Mouse (Mus musculus) brain, adult 2 months (tissue): ENCODE measurements around the gene Mogat2.

Experiments used
- DNase-seq: peaks from one replicate; pipeline ENCODE4 v3.0.0; 2011; ENCODE audit warnings: low read depth, low spot score

Gene Mogat2

DNA sequence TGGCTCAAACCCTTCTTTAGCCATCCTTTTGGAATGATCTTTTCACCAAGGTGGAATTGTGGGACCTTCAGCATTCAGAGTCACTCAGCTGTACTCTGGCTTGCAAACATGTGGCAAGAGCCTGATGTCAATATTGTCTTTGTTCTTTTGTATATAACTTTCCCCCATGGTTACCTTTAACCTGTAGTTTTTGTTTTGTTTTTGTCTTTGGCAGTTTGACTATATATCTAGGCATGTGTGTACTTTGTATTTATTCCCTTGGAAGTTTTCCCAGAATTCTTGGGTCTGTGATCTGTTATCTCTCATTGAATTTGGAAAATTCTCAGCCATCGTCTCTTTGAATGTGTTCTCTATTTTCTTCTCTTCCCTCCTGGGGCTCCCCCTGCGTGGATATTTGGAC lies 43.9 kb downstream of the Mogat2 start:
- DNase-seq, result no peak

DNA sequence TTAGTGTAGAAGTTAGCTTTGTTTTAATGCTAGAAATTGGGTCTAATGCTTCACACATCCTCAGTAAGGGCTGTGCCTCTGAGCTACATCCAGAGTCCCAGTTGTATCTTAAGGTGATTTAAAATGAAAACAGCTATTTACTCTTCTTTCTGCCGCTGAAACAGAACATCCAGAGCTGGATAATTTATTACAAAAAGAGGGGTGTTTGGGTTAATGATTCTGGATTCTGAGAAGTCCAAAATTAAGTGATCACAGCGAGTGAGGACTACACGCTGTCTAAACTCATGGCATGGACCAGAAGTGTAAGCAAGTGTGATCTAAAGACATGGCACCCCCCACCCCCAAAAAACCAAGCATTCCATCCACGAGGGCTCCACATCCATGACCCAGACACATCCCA lies 44.5 kb downstream of the Mogat2 start:
- DNase-seq, result no peak

DNA sequence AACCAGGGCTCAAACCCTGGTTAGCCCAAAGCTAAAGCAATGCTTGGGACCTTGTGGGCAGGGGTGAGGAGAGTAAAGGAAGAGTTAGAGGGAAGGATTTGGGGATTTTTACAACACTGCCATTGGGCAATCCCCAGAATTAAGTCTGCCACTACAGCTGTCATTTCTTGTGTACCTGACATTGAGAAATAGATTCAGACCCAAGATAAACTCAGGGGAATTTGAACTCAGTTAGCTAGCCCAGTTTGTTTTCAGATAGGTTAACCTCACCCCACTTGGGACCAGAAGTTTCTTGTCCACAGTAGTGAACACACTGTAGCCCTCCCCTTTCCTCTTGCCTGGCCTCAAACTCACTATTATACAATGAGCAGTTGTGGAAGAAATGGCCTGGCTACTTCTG lies 47.0 kb downstream of the Mogat2 start:
- DNase-seq, result no peak

DNA sequence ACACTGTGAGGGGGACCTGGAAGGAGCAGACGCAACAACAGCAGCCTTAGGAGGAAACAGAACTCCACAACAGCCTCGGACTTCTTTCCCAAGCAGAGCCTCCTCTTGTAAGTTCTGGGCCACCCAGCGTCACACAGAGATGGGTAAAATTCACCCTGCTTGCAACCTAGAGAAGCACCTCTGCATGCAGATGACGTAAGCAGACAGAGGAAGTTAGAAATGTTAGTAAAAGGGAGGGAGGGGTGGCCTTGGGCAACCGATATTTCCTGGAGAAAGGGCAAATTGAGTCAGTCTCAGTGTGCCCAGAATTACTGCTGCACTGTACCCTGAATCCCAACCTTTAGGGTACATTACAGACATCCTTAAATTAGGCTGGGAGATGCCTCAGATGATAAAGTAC lies 48.5 kb downstream of the Mogat2 start:
- no peak for DNase-seq

GRCm38 (mm10) chr7:99188630-99189029 lies 49.8 kb downstream of the Mogat2 start:
- no peak for DNase-seq

GRCm38 (mm10) chr7:99187451-99187850 lies 51.0 kb downstream of the Mogat2 start:
- DNase-seq, result no peak

- no peak for DNase-seq
These were observed 53.0 kb downstream of the Mogat2 start for GRCm38 (mm10) chr7:99185405-99185804.

GRCm38 (mm10) chr7:99183751-99184150 lies 54.7 kb downstream of the Mogat2 start:
- DNase-seq, result no peak

DNA sequence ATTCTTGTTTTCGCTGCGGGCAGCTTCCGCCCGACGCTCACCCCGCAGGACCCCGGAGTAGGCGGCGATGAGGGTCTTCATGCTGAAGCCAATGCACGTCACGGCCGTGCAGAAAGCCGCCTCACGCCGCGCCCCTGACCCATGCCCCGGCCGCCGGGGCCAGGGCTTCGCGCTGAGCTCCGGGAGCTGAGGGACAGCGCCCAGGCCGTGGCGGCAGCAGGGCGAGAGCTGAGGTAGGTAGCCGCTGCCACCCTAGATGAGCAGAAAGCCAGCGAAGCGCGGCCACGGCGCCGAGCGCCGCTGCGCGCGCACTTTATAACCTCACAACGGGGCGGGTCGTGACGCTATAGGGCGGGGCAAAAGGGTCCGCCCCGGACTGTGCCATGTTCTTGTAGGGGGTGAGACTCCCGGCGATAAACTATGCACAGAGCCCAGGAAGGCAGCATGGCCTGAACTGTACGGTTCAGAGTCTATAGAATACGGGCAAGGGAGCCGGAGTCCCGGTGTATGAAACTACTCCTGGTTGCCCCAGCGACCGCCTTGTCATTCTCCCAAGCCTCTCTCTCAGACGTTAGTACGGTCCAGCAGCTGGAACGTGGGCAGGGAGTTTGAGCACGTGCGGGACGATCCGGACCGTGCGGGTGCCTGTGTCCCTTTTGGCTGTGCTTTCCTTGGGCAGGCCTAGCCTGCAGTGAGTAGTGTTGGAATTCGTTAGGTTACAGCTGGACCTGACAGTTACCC lies 55.8 kb downstream of the Mogat2 start, which contains the start of gene Dgat2:
Gene Dgat2 (minus strand): TSS at position 288 of the 741 bp plus-strand sequence.
- peak; percentile 96 for DNase-seq

GRCm38 (mm10) chr7:99181619-99182431 lies 56.6 kb downstream of the Mogat2 start:
- peak; percentile 63 for DNase-seq

DNA sequence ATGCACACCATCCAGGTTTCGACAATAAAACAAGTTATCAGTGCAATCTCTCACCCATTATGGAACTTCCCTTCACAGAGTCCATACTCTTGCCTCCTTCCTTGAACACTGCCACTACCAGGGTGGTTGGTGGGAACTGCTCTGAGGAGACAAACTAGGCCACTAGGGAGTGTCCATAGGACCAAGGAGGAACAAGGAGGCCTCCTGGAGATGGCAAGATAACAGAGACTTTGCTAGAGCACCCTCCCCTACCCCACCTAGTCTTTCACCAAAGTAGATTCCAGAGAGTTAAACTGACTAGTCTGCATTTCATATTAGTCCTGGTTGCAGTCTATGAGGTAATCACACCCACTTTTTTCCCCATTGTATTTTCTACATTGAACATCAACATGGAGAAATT lies 58.3 kb downstream of the Mogat2 start:
- DNase-seq, result no peak

DNA sequence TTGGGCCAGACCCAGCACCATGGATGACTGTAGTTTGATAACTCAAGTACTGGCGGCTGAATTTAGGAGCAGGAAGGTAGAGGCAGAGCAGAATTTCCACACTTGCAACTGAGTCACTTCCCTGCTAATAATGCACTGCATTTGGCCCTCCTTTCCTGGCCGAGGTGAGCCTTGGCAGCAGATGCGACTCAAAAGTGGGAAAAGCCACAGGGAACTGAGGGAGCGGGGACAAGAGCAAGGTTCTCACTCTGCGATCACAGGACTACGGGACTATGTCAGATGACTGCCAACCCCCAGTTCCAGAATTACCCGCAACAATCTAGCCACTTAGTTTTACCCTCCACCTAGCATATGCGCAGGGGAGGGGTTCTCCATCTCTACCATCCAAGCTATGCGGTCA lies 59.1 kb downstream of the Mogat2 start:
- DNase-seq, result peak; percentile 37

- peak; percentile 72 for DNase-seq
These were observed 61.0 kb downstream of the Mogat2 start for GRCm38 (mm10) chr7:99177386-99177785.

- no peak for DNase-seq
These were observed 62.8 kb downstream of the Mogat2 start for GRCm38 (mm10) chr7:99175666-99176065.

DNA sequence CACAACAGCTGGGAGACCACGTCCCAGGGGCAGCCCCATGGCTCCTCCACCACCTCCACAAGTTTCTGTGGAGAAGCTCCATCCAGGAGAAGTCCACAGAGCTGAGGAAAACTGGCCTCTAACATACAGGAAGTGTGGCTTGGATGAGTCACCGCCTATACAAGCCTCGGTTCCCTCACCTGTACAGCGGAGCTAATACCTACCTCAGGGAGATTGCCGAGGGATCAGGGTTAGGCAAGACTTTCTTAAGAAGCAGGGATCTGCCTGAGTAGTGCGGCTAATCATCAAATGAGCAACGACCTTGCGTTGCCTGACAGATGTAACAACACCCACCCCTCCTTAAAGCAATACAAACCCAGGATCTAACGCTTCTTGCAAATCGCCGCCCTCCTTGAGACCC lies 63.3 kb downstream of the Mogat2 start:
- DNase-seq, result no peak

DNA sequence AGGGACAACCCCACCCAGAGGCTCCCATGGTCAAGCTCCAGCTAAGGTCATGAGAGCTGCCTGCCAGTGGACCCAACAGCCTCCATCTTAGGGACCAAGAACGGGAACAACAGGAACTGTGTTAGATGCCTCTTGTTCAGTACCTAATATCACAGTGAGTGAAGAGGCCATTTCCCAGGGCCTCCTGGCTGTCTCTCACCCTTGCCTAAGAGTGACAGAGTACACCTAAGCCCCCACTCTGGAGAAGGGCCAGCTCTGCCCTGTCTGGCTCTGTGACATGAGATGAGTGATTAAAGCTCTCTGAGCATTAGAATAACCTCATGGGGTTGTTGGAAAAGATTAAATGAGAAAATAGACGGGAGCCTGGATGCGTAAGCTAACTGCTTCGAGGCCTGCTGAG lies 64.4 kb downstream of the Mogat2 start:
- no peak for DNase-seq

DNA sequence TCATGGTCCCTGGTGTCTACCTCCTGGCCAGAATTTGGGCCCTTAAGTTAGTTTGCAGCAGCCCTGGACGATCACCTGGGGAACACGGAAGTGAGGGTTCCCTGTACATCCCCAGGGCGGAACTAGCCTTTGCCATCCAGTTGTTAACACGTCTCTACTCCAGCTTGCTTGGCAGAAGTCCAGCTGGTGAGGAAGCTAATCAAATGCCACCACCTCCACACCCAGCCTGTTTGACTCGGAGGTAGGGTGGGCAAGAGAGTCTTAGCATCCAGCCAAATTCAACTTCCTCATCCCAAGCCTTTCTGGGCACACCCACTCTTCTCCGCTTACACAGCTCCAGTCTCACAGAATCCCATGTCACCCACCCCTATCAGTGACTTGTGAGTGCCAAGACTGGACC lies 65.5 kb downstream of the Mogat2 start:
- DNase-seq, result peak; percentile 25

- no peak for DNase-seq
These were observed 66.5 kb downstream of the Mogat2 start for GRCm38 (mm10) chr7:99171730-99172463.

DNA sequence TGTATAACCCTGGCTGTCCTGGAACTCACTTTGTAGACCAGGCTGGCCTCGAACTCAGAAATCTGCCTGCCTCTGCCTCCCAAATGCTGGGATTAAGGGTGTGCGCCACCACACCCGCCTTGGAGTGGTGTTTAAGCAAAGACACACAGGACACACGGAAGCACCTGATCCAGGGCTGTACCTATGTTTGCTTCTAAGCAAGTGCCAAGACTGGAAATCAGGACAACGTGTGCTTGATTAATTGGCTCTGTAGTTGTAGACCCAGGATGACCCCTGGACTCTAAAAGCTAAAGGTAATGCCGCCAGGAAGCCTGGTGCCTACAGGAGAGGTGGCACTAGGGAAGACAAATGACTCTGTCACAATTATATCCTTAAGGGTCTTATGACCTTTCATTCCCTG lies 67.9 kb downstream of the Mogat2 start:
- no peak for DNase-seq

DNA sequence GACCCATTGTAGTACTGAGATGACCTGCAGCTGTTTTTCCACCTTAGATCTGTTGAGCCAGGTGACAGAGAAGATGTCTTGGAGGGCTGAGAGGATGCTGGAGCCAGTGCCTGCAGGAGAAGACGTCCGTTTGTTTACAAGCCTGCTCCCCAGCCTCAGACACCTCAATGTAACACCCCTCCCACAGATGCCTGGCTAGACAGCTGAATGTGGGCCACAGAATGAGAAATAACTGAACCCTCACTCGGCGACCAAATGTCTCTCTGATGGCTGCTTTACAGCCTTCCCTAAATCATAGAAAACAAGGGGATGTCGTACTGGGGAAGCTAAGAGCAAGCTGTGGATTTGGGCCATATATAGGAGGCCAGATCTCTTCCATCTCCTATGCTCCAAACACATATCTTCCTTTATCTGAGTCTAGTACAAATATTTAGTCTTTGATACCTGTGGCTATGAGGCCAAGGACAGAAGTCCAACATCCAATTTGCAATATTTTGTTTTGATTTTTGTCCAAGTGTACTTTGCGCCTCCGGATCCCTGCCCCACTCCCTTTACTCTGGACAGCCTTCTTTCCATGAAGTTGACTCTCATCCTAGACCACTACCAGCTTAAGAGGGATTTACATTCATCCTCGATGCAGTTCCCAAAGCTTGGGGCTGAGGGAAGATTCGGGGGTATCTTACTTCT lies 68.6 kb downstream of the Mogat2 start:
- DNase-seq, result peak; percentile 65
